Mouse (Mus musculus): ENCODE measurements around the gene Btbd1.

The Btbd1 gene

GRCm38 (mm10) chr7:81829379-81829894, at the start of gene Btbd1:
Btbd1 (minus strand) TSS chr7:81829431.
- DNase-seq (ENCODE audit: low spot score in 2 of 2), result peak; percentile 61 to 82

GRCm38 (mm10) chr7:81875372-81875771, 46.1 kb upstream of the Btbd1 start:
- DNase-seq (ENCODE audit: low spot score in 2 of 2), result no peak

GRCm38 (mm10) chr7:81874636-81875035, 45.4 kb upstream of the Btbd1 start:
- DNase-seq (ENCODE audit: low spot score in 2 of 2), result no peak

- DNase-seq (ENCODE audit: low spot score in 2 of 2), result no peak
These were observed 44.6 kb upstream of the Btbd1 start for GRCm38 (mm10) chr7:81873807-81874206.

GRCm38 (mm10) chr7:81872493-81873013, 43.3 kb upstream of the Btbd1 start:
- DNase-seq (ENCODE audit: low spot score in 2 of 2), result no peak

- DNase-seq (ENCODE audit: low spot score in 2 of 2), result peak; percentile 63 to 92
These were observed 38.9 kb upstream of the Btbd1 start for GRCm38 (mm10) chr7:81868158-81868557.

- no peak for DNase-seq (ENCODE audit: low spot score in 2 of 2)
These were observed 38.1 kb upstream of the Btbd1 start for GRCm38 (mm10) chr7:81867231-81867930.

- no peak for DNase-seq (ENCODE audit: low spot score in 2 of 2)
These were observed 36.7 kb upstream of the Btbd1 start for GRCm38 (mm10) chr7:81865937-81866336.

GRCm38 (mm10) chr7:81864552-81864951, 35.3 kb upstream of the Btbd1 start:
- DNase-seq (ENCODE audit: low spot score in 2 of 2), result no peak

- DNase-seq (ENCODE audit: low spot score in 2 of 2), result no peak
These were observed 33.7 kb upstream of the Btbd1 start for GRCm38 (mm10) chr7:81862587-81863583.

GRCm38 (mm10) chr7:81861921-81862320, 32.7 kb upstream of the Btbd1 start:
- DNase-seq (ENCODE audit: low spot score in 2 of 2), result no peak

GRCm38 (mm10) chr7:81861461-81861860, 32.2 kb upstream of the Btbd1 start:
- DNase-seq (ENCODE audit: low spot score in 2 of 2), result no peak

- no peak for DNase-seq (ENCODE audit: low spot score in 2 of 2)
These were observed 31.8 kb upstream of the Btbd1 start for GRCm38 (mm10) chr7:81860996-81861395.

GRCm38 (mm10) chr7:81860071-81860470, 30.8 kb upstream of the Btbd1 start:
- DNase-seq (ENCODE audit: low spot score in 2 of 2), result no peak

GRCm38 (mm10) chr7:81858968-81859721, 29.9 kb upstream of the Btbd1 start, which contains the start of gene Tm6sf1:
Tm6sf1 (plus strand) TSS chr7:81859001.
- DNase-seq (ENCODE audit: low spot score in 2 of 2), result peak in 1 of 2 experiments; percentile 28

- no peak for DNase-seq (ENCODE audit: low spot score in 2 of 2)
These were observed 29.0 kb upstream of the Btbd1 start for GRCm38 (mm10) chr7:81858236-81858635.

- DNase-seq (ENCODE audit: low spot score in 2 of 2), result no peak
These were observed 27.0 kb upstream of the Btbd1 start for GRCm38 (mm10) chr7:81856221-81856620.

GRCm38 (mm10) chr7:81855694-81856093, 26.5 kb upstream of the Btbd1 start, which contains the start of gene Gm10160:
Gm10160 (minus strand) TSS chr7:81855794.
- no peak for DNase-seq (ENCODE audit: low spot score in 2 of 2)

GRCm38 (mm10) chr7:81854568-81855307, 25.5 kb upstream of the Btbd1 start:
- no peak for DNase-seq (ENCODE audit: low spot score in 2 of 2)

GRCm38 (mm10) chr7:81851706-81852105, 22.5 kb upstream of the Btbd1 start:
- no peak for DNase-seq (ENCODE audit: low spot score in 2 of 2)

GRCm38 (mm10) chr7:81850171-81850570, 20.9 kb upstream of the Btbd1 start:
- DNase-seq (ENCODE audit: low spot score in 2 of 2), result no peak
